Mouse (Mus musculus): ENCODE results near the gene Spata31d1d. TPM values are rescaled to one million over a fixed set of nuclear protein-coding genes. Genes with fewer than 3 reads are reported as not detected.
"Not testable (repeated sequence)": the region's sequence is repeated elsewhere in the genome, so short reads cannot be mapped to it uniquely, and the experiment has no call there.

The Spata31d1d gene
- polyA plus RNA-seq (2015; fragmentation: Nextera tagmentation; extraction: Ambion mirVana), result not detected in 2 replicates

GRCm38 (mm10) chr13:59731652-59732051 is at the start of gene Spata31d1d:
TSS of gene Spata31d1d (minus strand) at chr13:59731752.
- no peak within 1 kb of the TSS for H3K4me2 ChIP-seq (ENCODE audit: low read depth, low read length)
- H3K36me3 ChIP-seq (replicated peaks; ENCODE audit: insufficient read depth, low read length), result no peaks in the 10 kb centered on the region
- no peak within 1 kb of the TSS for H3K27ac ChIP-seq (ENCODE audit: low read depth)
- no peaks in the 10 kb centered on the region for H3K9me3 ChIP-seq (ENCODE audit: low read length)
- WGBS (ENCODE audit: insufficient replicate concordance), result 45% methylated on average over 7 of the region's 7 CpGs
- H3K27me3 ChIP-seq (ENCODE audit: insufficient read depth, low read length), result peaks cover 8% of the 10 kb centered on the region; the same call in 1 of the 2 replicates
- peaks cover 13% of the 10 kb centered on the region for H3K4me1 ChIP-seq (ENCODE audit: insufficient read depth)
- no peak for DNase-seq
- ATAC-seq, result no peak
- no peak within 1 kb of the TSS for H3K9ac ChIP-seq (replicated peaks)
- H3K4me3 ChIP-seq (ENCODE audit: low read depth, low read length), result no peak within 1 kb of the TSS
- TF ChIP-seq CTCF (IDR thresholded peaks at IDR 0.05; ENCODE audit: low read depth) (no peak), EP300 (IDR thresholded peaks at IDR 0.05; ENCODE audit: low read depth) (no peak)

GRCm38 (mm10) chr13:59779744-59780264 is 48.3 kb upstream of the Spata31d1d start:
- not testable (repeated sequence) for DNase-seq; H3K27ac ChIP-seq (ENCODE audit: low read depth); H3K4me1 ChIP-seq (ENCODE audit: insufficient read depth); ATAC-seq; H3K9me3 ChIP-seq (ENCODE audit: low read length); H3K9ac ChIP-seq (replicated peaks); H3K27me3 ChIP-seq (ENCODE audit: insufficient read depth, low read length); H3K4me3 ChIP-seq (ENCODE audit: low read depth, low read length); H3K4me2 ChIP-seq (ENCODE audit: low read depth, low read length)
- 90% methylated on average over 1 of the region's 1 CpGs for WGBS (ENCODE audit: insufficient replicate concordance)
- TF ChIP-seq CTCF (IDR thresholded peaks at IDR 0.05; ENCODE audit: low read depth), result peak; percentile 53
- H3K36me3 ChIP-seq (replicated peaks; ENCODE audit: insufficient read depth, low read length), result peaks cover 95% of the 10 kb centered on the region

- Histone ChIP-seq H3K4me2 (ENCODE audit: low read depth, low read length) (no peak overlapping the region), H3K27me3 (ENCODE audit: insufficient read depth, low read length) (no peaks in the 10 kb centered on the region), H3K9me3 (ENCODE audit: low read length) (no peaks in the 10 kb centered on the region), H3K36me3 (replicated peaks; ENCODE audit: insufficient read depth, low read length) (peaks cover 92% of the 10 kb centered on the region), H3K4me3 (ENCODE audit: low read depth, low read length) (no peak overlapping the region), H3K27ac (ENCODE audit: low read depth) (no peak overlapping the region), H3K4me1 (ENCODE audit: insufficient read depth) (peaks cover 10% of the 10 kb centered on the region; the same call in 1 of the 2 replicates), H3K9ac (replicated peaks) (no peak overlapping the region)
- DNase-seq (no peak), ATAC-seq (peak; percentile 30; the same call in 1 of the 2 replicates)
- 82% methylated on average over 4 of the region's 4 CpGs for WGBS (ENCODE audit: insufficient replicate concordance)
- TF ChIP-seq CTCF (IDR thresholded peaks at IDR 0.05; ENCODE audit: low read depth) (peak; percentile 60), EP300 (IDR thresholded peaks at IDR 0.05; ENCODE audit: low read depth) (no peak)
These were observed 47.7 kb upstream of the Spata31d1d start for GRCm38 (mm10) chr13:59779213-59779612.

GRCm38 (mm10) chr13:59775168-59775567 is 43.6 kb upstream of the Spata31d1d start:
- WGBS (ENCODE audit: insufficient replicate concordance), result 54% methylated on average over 3 of the region's 3 CpGs
- Histone ChIP-seq H3K4me1 (ENCODE audit: insufficient read depth) (peaks cover 24% of the 10 kb centered on the region), H3K36me3 (replicated peaks; ENCODE audit: insufficient read depth, low read length) (peaks cover 75% of the 10 kb centered on the region), H3K9ac (replicated peaks) (no peak overlapping the region), H3K27me3 (ENCODE audit: insufficient read depth, low read length) (no peaks in the 10 kb centered on the region), H3K9me3 (ENCODE audit: low read length) (no peaks in the 10 kb centered on the region), H3K4me3 (ENCODE audit: low read depth, low read length) (no peak overlapping the region), H3K27ac (ENCODE audit: low read depth) (peak overlapping the region; percentile 65), H3K4me2 (ENCODE audit: low read depth, low read length) (no peak overlapping the region)
- no peak for TF ChIP-seq EP300 (IDR thresholded peaks at IDR 0.05; ENCODE audit: low read depth)
- no peak for TF ChIP-seq CTCF (IDR thresholded peaks at IDR 0.05; ENCODE audit: low read depth)
- DNase-seq (peak; percentile 59), ATAC-seq (peak; percentile 22; the same call in 1 of the 2 replicates)

GRCm38 (mm10) chr13:59771257-59771656 is 39.7 kb upstream of the Spata31d1d start:
- Histone ChIP-seq H3K9ac (replicated peaks) (peak overlapping the region; percentile 87), H3K27ac (ENCODE audit: low read depth) (peak overlapping the region; percentile 99), H3K36me3 (replicated peaks; ENCODE audit: insufficient read depth, low read length) (peaks cover 46% of the 10 kb centered on the region), H3K4me2 (ENCODE audit: low read depth, low read length) (peak overlapping the region; percentile 77), H3K9me3 (ENCODE audit: low read length) (no peaks in the 10 kb centered on the region), H3K4me1 (ENCODE audit: insufficient read depth) (peaks cover 44% of the 10 kb centered on the region), H3K4me3 (ENCODE audit: low read depth, low read length) (no peak overlapping the region), H3K27me3 (ENCODE audit: insufficient read depth, low read length) (no peaks in the 10 kb centered on the region)
- WGBS (ENCODE audit: insufficient replicate concordance), result 12% methylated on average over 9 of the region's 9 CpGs
- peak; percentile 15 for ATAC-seq
- DNase-seq, result peak; percentile 81
- TF ChIP-seq EP300 (IDR thresholded peaks at IDR 0.05; ENCODE audit: low read depth), result peak; percentile 28; the same call in 1 of the 2 replicates
- no peak for TF ChIP-seq CTCF (IDR thresholded peaks at IDR 0.05; ENCODE audit: low read depth)

GRCm38 (mm10) chr13:59770847-59771246 is 39.3 kb upstream of the Spata31d1d start:
- no peak for ATAC-seq
- peak overlapping the region; percentile 85 for H3K4me3 ChIP-seq (ENCODE audit: low read depth, low read length)
- no peaks in the 10 kb centered on the region for H3K27me3 ChIP-seq (ENCODE audit: insufficient read depth, low read length)
- H3K4me1 ChIP-seq (ENCODE audit: insufficient read depth), result peaks cover 44% of the 10 kb centered on the region
- peak overlapping the region; percentile 77 for H3K4me2 ChIP-seq (ENCODE audit: low read depth, low read length)
- peak; percentile 42 for DNase-seq
- peaks cover 42% of the 10 kb centered on the region for H3K36me3 ChIP-seq (replicated peaks; ENCODE audit: insufficient read depth, low read length)
- H3K27ac ChIP-seq (ENCODE audit: low read depth), result peak overlapping the region; percentile 99
- H3K9ac ChIP-seq (replicated peaks), result peak overlapping the region; percentile 87
- TF ChIP-seq CTCF (IDR thresholded peaks at IDR 0.05; ENCODE audit: low read depth), result no peak
- TF ChIP-seq EP300 (IDR thresholded peaks at IDR 0.05; ENCODE audit: low read depth), result no peak
- 28% methylated on average over 9 of the region's 9 CpGs for WGBS (ENCODE audit: insufficient replicate concordance)
- H3K9me3 ChIP-seq (ENCODE audit: low read length), result no peaks in the 10 kb centered on the region
